Mouse (Mus musculus) neural tube, embryonic 11.5 days (tissue): ENCODE measurements around the gene Tulp4. TPM values are rescaled to one million over a fixed set of nuclear protein-coding genes. Genes with fewer than 3 reads are reported as not detected.

Source experiments
- ATAC-seq: fragments of 200-750 bp; cut with Nextera tagmentation; 2 replicates; pipeline ENCODE4 v1.8.0; 2017; ENCODE audit warnings: moderate number of reproducible peaks, mild to moderate bottlenecking, moderate TSS enrichment, moderate library complexity; ENCODE audit not compliant: insufficient read depth, low FRiP score, low TSS enrichment
- DNase-seq: peaks from one replicate; pipeline ENCODE4 v3.0.0-alpha.2; 2015; ENCODE audit warnings: low spot score
- H3K27ac ChIP-seq: fragments of 300-500 bp; sonication (generic); 2 replicates; pipeline ENCODE4 v1.5.1; 2014; ENCODE audit warnings: low read depth, mild to moderate bottlenecking, low read length
- H3K27me3 ChIP-seq: fragments of 300-500 bp; sonication (generic); 2 replicates; pipeline ENCODE4 v1.6.1; 2014; ENCODE audit warnings: mild to moderate bottlenecking, low read length, mixed read lengths; ENCODE audit not compliant: control insufficient read depth, insufficient read depth
- H3K36me3 ChIP-seq: fragments of 300-500 bp; sonication (generic); 2 replicates; pipeline ENCODE4 v1.6.1; 2014; ENCODE audit warnings: mild to moderate bottlenecking, low read length, moderate library complexity, mixed read lengths; ENCODE audit not compliant: control insufficient read depth, insufficient read depth
- H3K4me1 ChIP-seq: fragments of 300-500 bp; sonication (generic); 2 replicates; pipeline ENCODE4 v1.6.1; 2014; ENCODE audit warnings: low read length, mixed read lengths; ENCODE audit not compliant: control insufficient read depth, insufficient read depth
- H3K4me2 ChIP-seq: fragments of 300-500 bp; sonication (generic); 2 replicates; pipeline ENCODE4 v1.6.1; 2014; ENCODE audit warnings: low read depth, mild to moderate bottlenecking, moderate library complexity
- H3K4me3 ChIP-seq: fragments of 300-500 bp; sonication (generic); 2 replicates; pipeline ENCODE4 v1.5.1; 2014; ENCODE audit warnings: low read depth, low read length
- H3K9ac ChIP-seq: fragments of 300-500 bp; sonication (generic); 2 replicates; pipeline ENCODE4 v1.6.1; 2014; ENCODE audit warnings: mild to moderate bottlenecking, low read length
- H3K9me3 ChIP-seq: fragments of 300-500 bp; sonication (generic); 2 replicates; pipeline ENCODE4 v1.6.1; 2016; ENCODE audit warnings: low read length; ENCODE audit not compliant: control insufficient read depth
- WGBS: fragments of 180-500 bp; shearing (Covaris S2); extraction: QIAGEN DNeasy Blood & Tissue Kit; methylation state at CpG from one replicate; pipeline ENCODE4 v1.1.7; 2014; 5-methylcytosine and 5-hydroxymethylcytosine counted together
- polyA plus RNA-seq: library from polyadenylated mRNA; unstranded; fragments of >200 nt; fragmentation: Nextera tagmentation; extraction: Ambion mirVana; gene quantifications from 2 replicates; pipeline ENCODE4 v1.2.1, GENCODE M21; 2014

Tulp4 gene
- polyA plus RNA-seq, 1 experiment from 2014 or later: 122 TPM

GRCm38 (mm10) chr17:6131083-6131482 lies 24.8 kb downstream of the Tulp4 start:
- H3K4me1 ChIP-seq: no peaks in the 10 kb centered on the region
- no peak overlapping the region for H3K27ac ChIP-seq
- H3K9ac ChIP-seq: no peak overlapping the region
- ATAC-seq (no peak), DNase-seq (no peak)
- H3K36me3 ChIP-seq: no peaks in the 10 kb centered on the region
- H3K4me3 ChIP-seq: no peak overlapping the region
- WGBS: 91% methylated on average over 3 of the region's 3 CpGs
- no peaks in the 10 kb centered on the region for H3K27me3 ChIP-seq
- no peak overlapping the region for H3K4me2 ChIP-seq
- no peaks in the 10 kb centered on the region for H3K9me3 ChIP-seq

- Histone ChIP-seq H3K9ac (no peak overlapping the region), H3K4me1 (0 out of 2 replicates have a peak, but pooled peaks cover 3% of the 10 kb centered on the region), H3K9me3 (no peaks in the 10 kb centered on the region), H3K27me3 (no peaks in the 10 kb centered on the region), H3K4me3 (no peak overlapping the region), H3K36me3 (peaks cover 2% of the 10 kb centered on the region; the same call in 1 of the 2 replicates), H3K27ac (no peak overlapping the region), H3K4me2 (no peak overlapping the region)
- 97% methylated on average over 3 of the region's 3 CpGs for WGBS
- no peak for DNase-seq
- ATAC-seq: no peak
Measured at GRCm38 (mm10) chr17:6140875-6141274, 34.6 kb downstream of the Tulp4 start.

- Histone ChIP-seq H3K9me3 (no peaks in the 10 kb centered on the region), H3K9ac (no peak overlapping the region), H3K4me2 (no peak overlapping the region), H3K4me3 (no peak overlapping the region), H3K4me1 (0 out of 2 replicates have a peak, but pooled peaks cover 3% of the 10 kb centered on the region), H3K27ac (no peak overlapping the region), H3K36me3 (peaks cover 2% of the 10 kb centered on the region; the same call in 1 of the 2 replicates), H3K27me3 (no peaks in the 10 kb centered on the region)
- 93% methylated on average over 2 of the region's 2 CpGs for WGBS
- ATAC-seq (no peak), DNase-seq (no peak)
Measured at GRCm38 (mm10) chr17:6141344-6141743, 35.1 kb downstream of the Tulp4 start.

GRCm38 (mm10) chr17:6145244-6145643 lies 39.0 kb downstream of the Tulp4 start:
- Histone ChIP-seq H3K9ac (no peak overlapping the region), H3K36me3 (no peaks in the 10 kb centered on the region), H3K27me3 (no peaks in the 10 kb centered on the region), H3K9me3 (no peaks in the 10 kb centered on the region), H3K4me3 (no peak overlapping the region), H3K4me2 (no peak overlapping the region), H3K4me1 (0 out of 2 replicates have a peak, but pooled peaks cover 3% of the 10 kb centered on the region), H3K27ac (no peak overlapping the region)
- ATAC-seq (no peak), DNase-seq (no peak)
- WGBS: 85% methylated on average over 2 of the region's 2 CpGs

GRCm38 (mm10) chr17:6152941-6153340 lies 46.7 kb downstream of the Tulp4 start:
- no peaks in the 10 kb centered on the region for H3K36me3 ChIP-seq
- 96% methylated on average over 4 of the region's 4 CpGs for WGBS
- no peaks in the 10 kb centered on the region for H3K4me1 ChIP-seq
- no peaks in the 10 kb centered on the region for H3K9me3 ChIP-seq
- DNase-seq: no peak
- no peak overlapping the region for H3K27ac ChIP-seq
- H3K27me3 ChIP-seq: no peaks in the 10 kb centered on the region
- H3K9ac ChIP-seq: no peak overlapping the region
- H3K4me3 ChIP-seq: no peak overlapping the region
- no peak overlapping the region for H3K4me2 ChIP-seq
- no peak for ATAC-seq

- Histone ChIP-seq H3K9me3 (no peaks in the 10 kb centered on the region), H3K4me3 (no peak overlapping the region), H3K36me3 (no peaks in the 10 kb centered on the region), H3K27me3 (no peaks in the 10 kb centered on the region), H3K27ac (no peak overlapping the region), H3K4me2 (no peak overlapping the region), H3K9ac (no peak overlapping the region), H3K4me1 (no peaks in the 10 kb centered on the region)
- 90% methylated on average over 4 of the region's 4 CpGs for whole genome bisulfite sequencing
- no peak for DNase-seq
- ATAC-seq: no peak
Measured at GRCm38 (mm10) chr17:6153581-6153980, 47.3 kb downstream of the Tulp4 start.

GRCm38 (mm10) chr17:6154366-6154765 lies 48.1 kb downstream of the Tulp4 start:
- no peaks in the 10 kb centered on the region for H3K4me1 ChIP-seq
- no peaks in the 10 kb centered on the region for H3K36me3 ChIP-seq
- DNase-seq (no peak), ATAC-seq (no peak)
- WGBS: 88% methylated on average over 4 of the region's 4 CpGs
- no peaks in the 10 kb centered on the region for H3K9me3 ChIP-seq
- H3K9ac ChIP-seq: no peak overlapping the region
- H3K27me3 ChIP-seq: no peaks in the 10 kb centered on the region
- no peak overlapping the region for H3K4me2 ChIP-seq
- no peak overlapping the region for H3K27ac ChIP-seq
- no peak overlapping the region for H3K4me3 ChIP-seq

- Histone ChIP-seq H3K27ac (no peak overlapping the region), H3K9ac (no peak overlapping the region), H3K4me1 (no peaks in the 10 kb centered on the region), H3K4me2 (no peak overlapping the region), H3K27me3 (no peaks in the 10 kb centered on the region), H3K36me3 (no peaks in the 10 kb centered on the region), H3K4me3 (no peak overlapping the region), H3K9me3 (no peaks in the 10 kb centered on the region)
- ATAC-seq (no peak), DNase-seq (no peak)
- WGBS: 96% methylated on average over 6 of the region's 6 CpGs
Measured at GRCm38 (mm10) chr17:6160495-6160894, 54.3 kb downstream of the Tulp4 start.

GRCm38 (mm10) chr17:6161916-6162315 lies 55.7 kb downstream of the Tulp4 start:
- Histone ChIP-seq H3K9ac (no peak overlapping the region), H3K27ac (no peak overlapping the region), H3K27me3 (no peaks in the 10 kb centered on the region), H3K9me3 (no peaks in the 10 kb centered on the region), H3K36me3 (no peaks in the 10 kb centered on the region), H3K4me2 (no peak overlapping the region), H3K4me1 (no peaks in the 10 kb centered on the region), H3K4me3 (no peak overlapping the region)
- no peak for DNase-seq
- 84% methylated on average over 9 of the region's 9 CpGs for WGBS
- no peak for ATAC-seq
